Mouse (Mus musculus) liver, embryonic 16.5 days (tissue): Measurements from ENCODE around the gene Pus10. TPM values are rescaled to one million over a fixed set of nuclear protein-coding genes. Genes with fewer than 3 reads are reported as not detected.

Source experiments
- ATAC-seq: fragments of 200-750 bp; cut with Nextera tagmentation; 2 replicates; pipeline ENCODE4 v1.8.0; 2017; ENCODE audit warnings: low read depth, mild to moderate bottlenecking, moderate number of reproducible peaks, moderate library complexity
- H3K27ac ChIP-seq: fragments of 300-500 bp; sonication (generic); 2 replicates; pipeline ENCODE4 v1.5.1; 2014; ENCODE audit warnings: mild to moderate bottlenecking, low read length
- H3K27me3 ChIP-seq: fragments of 300-500 bp; sonication (generic); 2 replicates; pipeline ENCODE4 v1.6.1; 2014; ENCODE audit warnings: low read depth, low read length, mixed read lengths; ENCODE audit not compliant: control insufficient read depth, insufficient read depth
- H3K36me3 ChIP-seq: fragments of 300-500 bp; sonication (generic); 2 replicates; pipeline ENCODE4 v1.6.1; 2014; ENCODE audit warnings: mild to moderate bottlenecking; ENCODE audit not compliant: control insufficient read depth, insufficient read depth
- H3K4me1 ChIP-seq: fragments of 300-500 bp; sonication (generic); 2 replicates; pipeline ENCODE4 v1.6.1; 2014; ENCODE audit warnings: low read depth, low read length, mixed read lengths; ENCODE audit not compliant: control insufficient read depth
- H3K4me2 ChIP-seq: fragments of 300-500 bp; sonication (generic); 2 replicates; pipeline ENCODE4 v1.6.1; 2014; ENCODE audit warnings: low read depth, low read length, mixed read lengths
- H3K4me3 ChIP-seq: fragments of 300-500 bp; sonication (generic); 2 replicates; pipeline ENCODE4 v1.5.1; 2014; ENCODE audit warnings: low read depth, mild to moderate bottlenecking, low read length
- H3K9ac ChIP-seq: fragments of 300-500 bp; sonication (generic); 2 replicates; pipeline ENCODE4 v1.6.1; 2014; ENCODE audit warnings: low read depth, low read length
- H3K9me3 ChIP-seq: fragments of 300-500 bp; sonication (generic); replicated peaks from 2 replicates; pipeline ENCODE4 v1.6.1; 2016; ENCODE audit warnings: low read length; ENCODE audit not compliant: control insufficient read depth
- WGBS: fragments of 180-500 bp; shearing (Covaris S2); extraction: QIAGEN DNeasy Blood & Tissue Kit; methylation state at CpG from one replicate; pipeline ENCODE4 v1.1.7; 2014; ENCODE audit not compliant: insufficient replicate concordance; 5-methylcytosine and 5-hydroxymethylcytosine counted together
- polyA plus RNA-seq: library from polyadenylated mRNA; unstranded; fragments of >200 nt; fragmentation: Nextera tagmentation; extraction: Ambion mirVana; gene quantifications from 2 replicates; pipeline ENCODE4 v1.2.1, GENCODE M21; 2015

Gene Pus10
- polyA plus RNA-seq, 1 experiment from 2014 or later = 9.7 TPM

DNA sequence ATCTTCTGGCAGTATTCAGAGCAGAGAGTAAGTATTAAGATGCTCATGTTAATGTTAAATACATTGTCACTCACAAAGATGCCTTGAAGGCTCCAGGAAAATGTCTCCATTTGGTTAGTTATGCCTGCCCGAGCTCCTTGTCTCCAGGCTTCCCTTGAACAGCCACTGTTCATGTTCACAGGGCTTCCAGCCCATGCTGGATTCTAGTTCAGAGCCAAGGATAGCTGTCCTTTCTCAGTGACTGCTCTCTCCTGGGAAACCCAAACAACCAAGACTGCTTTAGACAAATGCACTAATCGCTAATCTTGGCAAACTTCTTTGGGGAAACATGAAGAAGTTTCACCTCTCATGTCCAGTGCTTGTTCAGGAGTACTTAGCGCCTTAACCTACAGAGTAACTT is 46.8 kb downstream of the Pus10 start:
- no peak overlapping the region for H3K27ac ChIP-seq
- ATAC-seq = no peak
- H3K4me2 ChIP-seq = no peak overlapping the region
- H3K4me1 ChIP-seq = no peaks in the 10 kb centered on the region
- H3K9me3 ChIP-seq = no peaks in the 10 kb centered on the region
- H3K27me3 ChIP-seq = no peaks in the 10 kb centered on the region
- H3K4me3 ChIP-seq = no peak overlapping the region
- H3K9ac ChIP-seq = no peak overlapping the region
- peaks cover 8% of the 10 kb centered on the region for H3K36me3 ChIP-seq
- WGBS = 79% methylated on average over 3 of the region's 3 CpGs

DNA sequence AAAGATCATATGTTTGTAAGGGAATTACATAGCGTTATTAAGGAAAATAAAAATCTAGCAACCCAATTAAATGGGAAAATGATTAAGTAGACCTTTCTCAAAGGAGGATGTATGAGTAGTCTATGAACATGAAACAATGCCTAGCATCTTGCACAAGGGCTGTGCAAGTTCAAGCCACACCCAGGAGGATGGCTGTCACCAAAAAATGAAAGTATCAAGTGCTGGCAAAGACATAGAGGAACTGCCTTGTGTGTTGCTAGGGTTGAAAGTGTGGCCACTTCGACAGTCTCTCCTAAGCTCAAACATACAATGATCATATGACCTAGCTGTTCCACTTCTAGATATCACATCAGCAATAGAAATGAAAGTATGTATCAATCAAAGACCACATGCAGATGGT is 53.4 kb downstream of the Pus10 start:
- Histone ChIP-seq H3K4me2 (no peak overlapping the region), H3K4me3 (no peak overlapping the region), H3K4me1 (no peaks in the 10 kb centered on the region), H3K27ac (no peak overlapping the region), H3K9me3 (no peaks in the 10 kb centered on the region), H3K27me3 (no peaks in the 10 kb centered on the region), H3K9ac (no peak overlapping the region), H3K36me3 (peaks cover 4% of the 10 kb centered on the region)
- 79% methylated on average over 2 of the region's 2 CpGs for WGBS
- ATAC-seq = no peak

DNA sequence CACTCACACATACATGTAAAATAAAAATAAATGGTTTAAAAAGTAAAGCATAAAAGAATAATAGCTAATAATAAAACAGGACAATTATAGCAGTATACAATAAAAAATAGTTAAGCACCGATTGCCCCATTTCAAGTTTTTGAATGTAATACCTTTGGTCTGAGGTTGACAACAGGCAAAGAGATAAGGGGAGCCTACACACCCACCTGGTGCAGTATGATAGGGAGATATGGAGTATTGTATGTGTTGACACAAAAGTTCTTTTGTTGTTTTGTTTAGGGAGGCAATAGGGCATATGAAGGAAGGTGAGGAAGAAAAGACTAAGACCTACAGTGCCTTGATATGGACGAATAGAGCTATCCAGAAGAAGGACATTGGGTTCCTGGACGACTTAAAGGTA is 54.4 kb downstream of the Pus10 start:
- no peaks in the 10 kb centered on the region for H3K27me3 ChIP-seq
- no peak overlapping the region for H3K9ac ChIP-seq
- H3K9me3 ChIP-seq = no peaks in the 10 kb centered on the region
- peaks cover 4% of the 10 kb centered on the region for H3K36me3 ChIP-seq
- no peak overlapping the region for H3K4me2 ChIP-seq
- no peak overlapping the region for H3K4me3 ChIP-seq
- 48% methylated on average over 3 of the region's 3 CpGs for WGBS
- H3K4me1 ChIP-seq = no peaks in the 10 kb centered on the region
- no peak overlapping the region for H3K27ac ChIP-seq
- ATAC-seq = no peak

DNA sequence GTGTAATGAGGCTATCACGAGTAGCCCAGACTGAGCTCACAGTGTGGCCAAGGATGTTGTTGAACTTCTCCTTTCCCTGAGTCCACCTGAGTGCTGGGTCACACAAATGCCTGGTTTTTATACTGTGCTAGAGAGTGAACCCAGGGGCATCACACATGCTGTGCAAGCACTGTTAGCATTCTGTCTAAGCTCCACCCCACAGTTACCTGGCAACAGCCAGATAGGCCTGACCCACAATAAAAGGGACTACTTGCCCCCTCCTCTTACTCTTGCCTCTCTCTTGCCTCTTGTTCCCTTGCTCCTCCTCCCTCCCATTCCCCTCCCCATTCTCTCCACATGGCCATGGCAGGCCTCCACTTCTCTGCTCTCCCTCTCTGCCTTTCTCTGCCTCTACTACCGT is 56.9 kb downstream of the Pus10 start:
- H3K36me3 ChIP-seq = peaks cover 4% of the 10 kb centered on the region
- no peak for ATAC-seq
- H3K4me1 ChIP-seq = no peaks in the 10 kb centered on the region
- no peak overlapping the region for H3K4me3 ChIP-seq
- no peak overlapping the region for H3K27ac ChIP-seq
- WGBS = 53% methylated on average over 2 of the region's 2 CpGs
- H3K9me3 ChIP-seq = no peaks in the 10 kb centered on the region
- no peaks in the 10 kb centered on the region for H3K27me3 ChIP-seq
- no peak overlapping the region for H3K4me2 ChIP-seq
- H3K9ac ChIP-seq = no peak overlapping the region

- no peak overlapping the region for H3K27ac ChIP-seq
- no peaks in the 10 kb centered on the region; the same call in 1 of the 2 replicates for H3K36me3 ChIP-seq
- H3K4me2 ChIP-seq = no peak overlapping the region
- no peak overlapping the region for H3K9ac ChIP-seq
- no peak overlapping the region for H3K4me3 ChIP-seq
- whole genome bisulfite sequencing = 84% methylated on average over 2 of the region's 2 CpGs
- no peak for ATAC-seq
- H3K4me1 ChIP-seq = no peaks in the 10 kb centered on the region
- H3K27me3 ChIP-seq = no peaks in the 10 kb centered on the region
- H3K9me3 ChIP-seq = no peaks in the 10 kb centered on the region
These were observed 60.4 kb downstream of the Pus10 start for GRCm38 (mm10) chr11:23725850-23726249.

DNA sequence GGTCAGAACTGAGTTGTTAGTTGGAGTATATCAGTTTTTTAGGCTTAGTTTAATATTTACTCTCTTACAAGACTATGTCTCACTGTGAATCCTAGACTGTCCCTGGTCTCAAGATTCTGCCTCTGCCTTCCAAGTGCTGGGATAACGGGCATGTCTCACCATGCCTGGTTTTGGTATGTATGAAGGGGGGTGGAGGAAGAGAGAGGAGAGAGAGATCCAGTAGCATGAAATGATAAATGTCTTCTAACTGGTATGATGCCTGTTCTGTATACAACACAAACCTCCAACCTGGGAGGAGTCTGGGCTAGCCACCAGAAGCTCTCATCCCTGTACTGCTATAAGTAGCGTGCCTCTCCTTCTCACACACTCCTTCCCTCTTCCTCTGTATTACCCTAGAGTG is 61.0 kb downstream of the Pus10 start:
- H3K27ac ChIP-seq = no peak overlapping the region
- no peaks in the 10 kb centered on the region for H3K4me1 ChIP-seq
- WGBS = 73% methylated on average over 2 of the region's 2 CpGs
- H3K4me3 ChIP-seq = no peak overlapping the region
- no peak overlapping the region for H3K9ac ChIP-seq
- ATAC-seq = no peak
- no peaks in the 10 kb centered on the region for H3K36me3 ChIP-seq
- no peaks in the 10 kb centered on the region for H3K9me3 ChIP-seq
- no peak overlapping the region for H3K4me2 ChIP-seq
- no peaks in the 10 kb centered on the region for H3K27me3 ChIP-seq

- H3K27me3 ChIP-seq = no peaks in the 10 kb centered on the region
- no peaks in the 10 kb centered on the region for H3K9me3 ChIP-seq
- WGBS = 75% methylated on average over 2 of the region's 2 CpGs
- no peak for ATAC-seq
- H3K4me3 ChIP-seq = no peak overlapping the region
- no peak overlapping the region for H3K4me2 ChIP-seq
- H3K27ac ChIP-seq = no peak overlapping the region
- H3K4me1 ChIP-seq = no peaks in the 10 kb centered on the region
- no peak overlapping the region for H3K9ac ChIP-seq
- no peaks in the 10 kb centered on the region for H3K36me3 ChIP-seq
These were observed 62.7 kb downstream of the Pus10 start for GRCm38 (mm10) chr11:23728186-23728585.

DNA sequence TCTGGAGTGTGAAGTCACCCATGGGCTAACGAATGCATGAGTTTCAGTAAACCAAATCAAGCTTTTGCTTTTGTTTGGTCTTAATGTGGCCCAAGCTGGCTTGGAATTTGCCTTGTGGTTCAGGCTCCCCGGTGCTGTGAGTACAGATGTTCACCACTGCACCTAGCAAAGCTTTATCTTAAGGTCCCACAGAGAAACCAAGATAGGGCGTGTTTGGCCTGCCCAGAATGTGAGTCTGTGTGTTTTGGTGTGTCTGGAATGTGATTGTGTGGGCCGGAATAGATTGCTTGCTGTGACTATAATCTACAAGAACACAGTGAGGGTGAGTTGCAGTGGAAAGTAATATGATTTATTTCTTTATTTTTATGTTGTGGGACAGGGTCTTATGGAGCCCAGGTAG is 64.6 kb downstream of the Pus10 start:
- Histone ChIP-seq H3K36me3 (no peaks in the 10 kb centered on the region), H3K4me1 (no peaks in the 10 kb centered on the region), H3K27me3 (no peaks in the 10 kb centered on the region), H3K4me2 (no peak overlapping the region), H3K4me3 (no peak overlapping the region), H3K27ac (no peak overlapping the region), H3K9ac (no peak overlapping the region), H3K9me3 (no peaks in the 10 kb centered on the region)
- WGBS = 33% methylated on average over 4 of the region's 4 CpGs
- ATAC-seq = 0 out of 2 replicates have a peak, but pooled peaks have one; percentile 41

DNA sequence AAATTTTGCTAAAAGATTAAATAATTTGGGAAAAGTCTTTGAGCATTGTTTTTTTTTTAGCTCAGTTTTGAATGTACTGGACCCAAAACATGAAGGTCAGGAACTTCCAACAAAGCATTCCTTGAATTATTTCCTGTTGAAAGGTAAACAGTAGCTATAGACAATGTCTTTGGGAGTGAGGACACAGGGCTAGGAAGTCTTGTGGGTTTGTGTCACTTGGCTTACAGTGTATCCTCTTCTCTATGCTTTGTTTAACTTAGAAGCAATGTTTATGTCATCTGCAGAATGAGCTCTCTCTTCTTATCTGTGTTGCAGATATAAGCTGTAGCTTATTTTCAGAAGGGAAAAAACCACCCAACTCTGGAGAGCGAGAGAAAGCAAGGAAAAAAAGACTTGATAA is 67.4 kb downstream of the Pus10 start:
- 33% methylated on average over 1 of the region's 1 CpGs for WGBS
- H3K9me3 ChIP-seq = no peaks in the 10 kb centered on the region
- H3K27ac ChIP-seq = no peak overlapping the region
- H3K36me3 ChIP-seq = no peaks in the 10 kb centered on the region
- H3K4me1 ChIP-seq = no peaks in the 10 kb centered on the region
- H3K9ac ChIP-seq = no peak overlapping the region
- ATAC-seq = no peak
- H3K27me3 ChIP-seq = no peaks in the 10 kb centered on the region
- no peak overlapping the region for H3K4me3 ChIP-seq
- no peak overlapping the region for H3K4me2 ChIP-seq
